Mouse (Mus musculus): ENCODE measurements at regions not wholly inside any gene's neighbourhood (a gene's known extent, or its start where the extent isn't known, plus 50 kb on each side); places are given as distances from the start of the nearest gene placed in this dataset.

- Histone ChIP-seq H3K9ac (ENCODE audit: low read depth, low read length) (no peak overlapping the region), H3K4me2 (ENCODE audit: low read length) (no peak overlapping the region), H3K9me3 (replicated peaks; ENCODE audit: low read length) (no peaks in the 10 kb centered on the region), H3K27me3 (ENCODE audit: insufficient read depth, low read length) (0 out of 2 replicates have a peak, but pooled peaks cover 2% of the 10 kb centered on the region), H3K36me3 (ENCODE audit: insufficient read depth, low read length) (no peaks in the 10 kb centered on the region), H3K4me1 (replicated peaks; ENCODE audit: insufficient read depth, low read length) (no peaks in the 10 kb centered on the region), H3K27ac (no peak overlapping the region), H3K4me3 (replicated peaks; ENCODE audit: low read depth, low read length) (no peak overlapping the region)
- peak; percentile 29 for DNase-seq (ENCODE audit: low spot score)
- no peak for ATAC-seq (replicated peaks; ENCODE audit: low FRiP score, low read depth)
- TF ChIP-seq CTCF (IDR thresholded peaks at IDR 0.05; ENCODE audit: low read depth) = no peak
- WGBS = 66% methylated on average over 19 of the region's 19 CpGs
Observed at GRCm38 (mm10) chr4:153557812-153558608, 75.4 kb upstream of the Ajap1 start.

- DNase-seq (ENCODE audit: low spot score) (no peak), ATAC-seq (replicated peaks; ENCODE audit: low FRiP score, low read depth) (no peak)
- H3K27ac ChIP-seq = no peak overlapping the region
- H3K4me1 ChIP-seq (replicated peaks; ENCODE audit: insufficient read depth, low read length) = no peaks in the 10 kb centered on the region
- H3K27me3 ChIP-seq (ENCODE audit: insufficient read depth, low read length) = 0 out of 2 replicates have a peak, but pooled peaks cover 2% of the 10 kb centered on the region
- WGBS = 63% methylated on average over 4 of the region's 4 CpGs
- no peak overlapping the region for H3K4me3 ChIP-seq (replicated peaks; ENCODE audit: low read depth, low read length)
- no peaks in the 10 kb centered on the region for H3K36me3 ChIP-seq (ENCODE audit: insufficient read depth, low read length)
- H3K4me2 ChIP-seq (ENCODE audit: low read length) = no peak overlapping the region
- H3K9me3 ChIP-seq (replicated peaks; ENCODE audit: low read length) = no peaks in the 10 kb centered on the region
- no peak for TF ChIP-seq CTCF (IDR thresholded peaks at IDR 0.05; ENCODE audit: low read depth)
- H3K9ac ChIP-seq (ENCODE audit: low read depth, low read length) = no peak overlapping the region
Observed at GRCm38 (mm10) chr4:153559568-153559967, 77.0 kb upstream of the Ajap1 start.

- no peak overlapping the region for H3K4me3 ChIP-seq (replicated peaks; ENCODE audit: low read depth, low read length)
- H3K9me3 ChIP-seq (replicated peaks; ENCODE audit: low read length) = no peaks in the 10 kb centered on the region
- H3K27me3 ChIP-seq (ENCODE audit: insufficient read depth, low read length) = 0 out of 2 replicates have a peak, but pooled peaks cover 2% of the 10 kb centered on the region
- ATAC-seq (replicated peaks; ENCODE audit: low FRiP score, low read depth) = no peak
- no peaks in the 10 kb centered on the region for H3K4me1 ChIP-seq (replicated peaks; ENCODE audit: insufficient read depth, low read length)
- no peak overlapping the region for H3K27ac ChIP-seq
- no peak overlapping the region for H3K4me2 ChIP-seq (ENCODE audit: low read length)
- no peak for TF ChIP-seq CTCF (IDR thresholded peaks at IDR 0.05; ENCODE audit: low read depth)
- no peak overlapping the region for H3K9ac ChIP-seq (ENCODE audit: low read depth, low read length)
- no peaks in the 10 kb centered on the region for H3K36me3 ChIP-seq (ENCODE audit: insufficient read depth, low read length)
- 66% methylated on average over 11 of the region's 11 CpGs for whole genome bisulfite sequencing
- DNase-seq (ENCODE audit: low spot score) = no peak
Observed at GRCm38 (mm10) chr4:153560193-153560592, 77.6 kb upstream of the Ajap1 start.

- no peak overlapping the region for H3K9ac ChIP-seq (ENCODE audit: low read depth, low read length)
- 0 out of 2 replicates have a peak, but pooled peaks cover 2% of the 10 kb centered on the region for H3K27me3 ChIP-seq (ENCODE audit: insufficient read depth, low read length)
- DNase-seq (ENCODE audit: low spot score) = no peak
- TF ChIP-seq CTCF (IDR thresholded peaks at IDR 0.05; ENCODE audit: low read depth) = no peak
- H3K36me3 ChIP-seq (ENCODE audit: insufficient read depth, low read length) = no peaks in the 10 kb centered on the region
- H3K27ac ChIP-seq = no peak overlapping the region
- no peak for ATAC-seq (replicated peaks; ENCODE audit: low FRiP score, low read depth)
- no peak overlapping the region for H3K4me3 ChIP-seq (replicated peaks; ENCODE audit: low read depth, low read length)
- no peaks in the 10 kb centered on the region for H3K4me1 ChIP-seq (replicated peaks; ENCODE audit: insufficient read depth, low read length)
- 13% methylated on average over 6 of the region's 6 CpGs for WGBS
- no peaks in the 10 kb centered on the region for H3K9me3 ChIP-seq (replicated peaks; ENCODE audit: low read length)
- no peak overlapping the region for H3K4me2 ChIP-seq (ENCODE audit: low read length)
Observed at GRCm38 (mm10) chr4:153560956-153561355, 78.3 kb upstream of the Ajap1 start.

GRCm38 (mm10) chr4:153561991-153562390 lies 79.4 kb upstream of the Ajap1 start:
- TF ChIP-seq CTCF (IDR thresholded peaks at IDR 0.05; ENCODE audit: low read depth) = no peak
- H3K4me3 ChIP-seq (replicated peaks; ENCODE audit: low read depth, low read length) = no peak overlapping the region
- DNase-seq (ENCODE audit: low spot score) (no peak), ATAC-seq (replicated peaks; ENCODE audit: low FRiP score, low read depth) (no peak)
- no peak overlapping the region for H3K4me2 ChIP-seq (ENCODE audit: low read length)
- H3K27me3 ChIP-seq (ENCODE audit: insufficient read depth, low read length) = 0 out of 2 replicates have a peak, but pooled peaks cover 2% of the 10 kb centered on the region
- 83% methylated on average over 3 of the region's 3 CpGs for WGBS
- no peaks in the 10 kb centered on the region for H3K36me3 ChIP-seq (ENCODE audit: insufficient read depth, low read length)
- H3K4me1 ChIP-seq (replicated peaks; ENCODE audit: insufficient read depth, low read length) = no peaks in the 10 kb centered on the region
- H3K27ac ChIP-seq = no peak overlapping the region
- H3K9me3 ChIP-seq (replicated peaks; ENCODE audit: low read length) = no peaks in the 10 kb centered on the region
- no peak overlapping the region for H3K9ac ChIP-seq (ENCODE audit: low read depth, low read length)

- no peaks in the 10 kb centered on the region for H3K9me3 ChIP-seq (replicated peaks; ENCODE audit: low read length)
- H3K27ac ChIP-seq = no peak overlapping the region
- no peak for DNase-seq (ENCODE audit: low spot score)
- TF ChIP-seq CTCF (IDR thresholded peaks at IDR 0.05; ENCODE audit: low read depth) = no peak
- no peak overlapping the region for H3K9ac ChIP-seq (ENCODE audit: low read depth, low read length)
- WGBS = 55% methylated on average over 2 of the region's 2 CpGs
- no peaks in the 10 kb centered on the region for H3K36me3 ChIP-seq (ENCODE audit: insufficient read depth, low read length)
- H3K4me3 ChIP-seq (replicated peaks; ENCODE audit: low read depth, low read length) = no peak overlapping the region
- H3K4me2 ChIP-seq (ENCODE audit: low read length) = no peak overlapping the region
- no peaks in the 10 kb centered on the region for H3K4me1 ChIP-seq (replicated peaks; ENCODE audit: insufficient read depth, low read length)
- no peaks in the 10 kb centered on the region for H3K27me3 ChIP-seq (ENCODE audit: insufficient read depth, low read length)
- ATAC-seq (replicated peaks; ENCODE audit: low FRiP score, low read depth) = no peak
Observed at GRCm38 (mm10) chr4:153567329-153567973, 84.8 kb upstream of the Ajap1 start.
